Mouse (Mus musculus) heart, embryonic 11.5 days (tissue): ENCODE measurements at regions not wholly inside any gene's neighbourhood (a gene's known extent, or its start where the extent isn't known, plus 50 kb on each side); places are given as distances from the start of the nearest gene placed in this dataset.

Experiments used
- ATAC-seq: fragments of 200-750 bp; cut with Nextera tagmentation; replicated peaks from 2 replicates; pipeline ENCODE4 v1.8.0; 2017; ENCODE audit warnings: moderate library complexity; ENCODE audit not compliant: insufficient number of reproducible peaks, low FRiP score, low TSS enrichment
- H3K27ac ChIP-seq: fragments of 300-500 bp; sonication (generic); 2 replicates; pipeline ENCODE4 v1.5.1; 2014; ENCODE audit warnings: mild to moderate bottlenecking, low read depth, low read length
- H3K27me3 ChIP-seq: fragments of 300-500 bp; sonication (generic); 2 replicates; pipeline ENCODE4 v1.6.1; 2014; ENCODE audit warnings: mild to moderate bottlenecking, low read length, mixed read lengths; ENCODE audit not compliant: control insufficient read depth, insufficient read depth
- H3K36me3 ChIP-seq: fragments of 300-500 bp; sonication (generic); 2 replicates; pipeline ENCODE4 v1.6.1; 2014; ENCODE audit warnings: mild to moderate bottlenecking, low read length, moderate library complexity, mixed read lengths; ENCODE audit not compliant: control insufficient read depth, insufficient read depth
- H3K4me1 ChIP-seq: fragments of 300-500 bp; sonication (generic); 2 replicates; pipeline ENCODE4 v1.6.1; 2014; ENCODE audit warnings: low read length; ENCODE audit not compliant: control insufficient read depth, insufficient read depth
- H3K4me2 ChIP-seq: fragments of 300-500 bp; sonication (generic); 2 replicates; pipeline ENCODE4 v1.6.1; 2014; ENCODE audit warnings: mild to moderate bottlenecking, moderate library complexity
- H3K4me3 ChIP-seq: fragments of 300-500 bp; sonication (generic); 2 replicates; pipeline ENCODE4 v1.5.1; 2014; ENCODE audit warnings: low read depth, low read length
- H3K9ac ChIP-seq: fragments of 300-500 bp; sonication (generic); 2 replicates; pipeline ENCODE4 v1.6.1; 2014; ENCODE audit warnings: mild to moderate bottlenecking, low read depth, low read length, moderate library complexity
- H3K9me3 ChIP-seq: fragments of 300-500 bp; sonication (generic); replicated peaks from 2 replicates; pipeline ENCODE4 v1.6.1; 2016; ENCODE audit warnings: low read length; ENCODE audit not compliant: control insufficient read depth
- WGBS: fragments of 180-500 bp; shearing (Covaris S2); extraction: QIAGEN DNeasy Blood & Tissue Kit; methylation state at CpG from one replicate; pipeline ENCODE4 v1.1.7; 2014; ENCODE audit not compliant: insufficient replicate concordance; 5-methylcytosine and 5-hydroxymethylcytosine counted together

GRCm38 (mm10) chr11:112400069-112400468 lies 382.0 kb upstream of the Sox9 start:
- 91% methylated on average over 3 of the region's 3 CpGs for WGBS
- no peaks in the 10 kb centered on the region for H3K4me1 ChIP-seq
- H3K4me2 ChIP-seq, result no peak overlapping the region
- no peaks in the 10 kb centered on the region for H3K36me3 ChIP-seq
- H3K27me3 ChIP-seq, result no peaks in the 10 kb centered on the region
- H3K4me3 ChIP-seq, result no peak overlapping the region
- H3K9ac ChIP-seq, result no peak overlapping the region
- H3K9me3 ChIP-seq, result no peaks in the 10 kb centered on the region
- H3K27ac ChIP-seq, result no peak overlapping the region
- no peak for ATAC-seq

- Histone ChIP-seq H3K9me3 (no peaks in the 10 kb centered on the region), H3K4me3 (no peak overlapping the region), H3K27me3 (no peaks in the 10 kb centered on the region), H3K4me1 (no peaks in the 10 kb centered on the region), H3K27ac (no peak overlapping the region), H3K36me3 (no peaks in the 10 kb centered on the region), H3K4me2 (no peak overlapping the region), H3K9ac (no peak overlapping the region)
- ATAC-seq, result no peak
- WGBS, result 81% methylated on average over 8 of the region's 8 CpGs
These were observed 374.3 kb upstream of the Sox9 start for GRCm38 (mm10) chr11:112407681-112408080.

- Histone ChIP-seq H3K27ac (no peak overlapping the region), H3K36me3 (no peaks in the 10 kb centered on the region), H3K4me1 (no peaks in the 10 kb centered on the region; the same call in 1 of the 2 replicates), H3K4me3 (no peak overlapping the region), H3K9me3 (no peaks in the 10 kb centered on the region), H3K27me3 (no peaks in the 10 kb centered on the region), H3K4me2 (no peak overlapping the region), H3K9ac (no peak overlapping the region)
- 42% methylated on average over 4 of the region's 4 CpGs for WGBS
- ATAC-seq, result no peak
These were observed 369.6 kb upstream of the Sox9 start for GRCm38 (mm10) chr11:112412434-112412833.

GRCm38 (mm10) chr11:112442639-112443038 lies 339.4 kb upstream of the Sox9 start:
- H3K27me3 ChIP-seq, result no peaks in the 10 kb centered on the region
- no peaks in the 10 kb centered on the region for H3K9me3 ChIP-seq
- H3K4me1 ChIP-seq, result no peaks in the 10 kb centered on the region
- ATAC-seq, result no peak
- H3K4me3 ChIP-seq, result no peak overlapping the region
- no peak overlapping the region for H3K4me2 ChIP-seq
- no peak overlapping the region for H3K27ac ChIP-seq
- no peaks in the 10 kb centered on the region for H3K36me3 ChIP-seq
- 73% methylated on average over 1 of the region's 1 CpGs for WGBS
- H3K9ac ChIP-seq, result no peak overlapping the region

GRCm38 (mm10) chr11:112443890-112444289 lies 338.1 kb upstream of the Sox9 start:
- Histone ChIP-seq H3K4me3 (no peak overlapping the region), H3K9ac (no peak overlapping the region), H3K9me3 (no peaks in the 10 kb centered on the region), H3K27me3 (no peaks in the 10 kb centered on the region), H3K27ac (no peak overlapping the region), H3K36me3 (no peaks in the 10 kb centered on the region), H3K4me1 (no peaks in the 10 kb centered on the region), H3K4me2 (no peak overlapping the region)
- 75% methylated on average over 4 of the region's 4 CpGs for WGBS
- ATAC-seq, result no peak

- Histone ChIP-seq H3K27me3 (no peaks in the 10 kb centered on the region), H3K4me2 (no peak overlapping the region), H3K9me3 (no peaks in the 10 kb centered on the region), H3K4me3 (no peak overlapping the region), H3K4me1 (no peaks in the 10 kb centered on the region), H3K27ac (no peak overlapping the region), H3K36me3 (no peaks in the 10 kb centered on the region), H3K9ac (no peak overlapping the region)
- WGBS, result 64% methylated on average over 5 of the region's 5 CpGs
- ATAC-seq, result no peak
These were observed 332.4 kb upstream of the Sox9 start for GRCm38 (mm10) chr11:112449632-112450031.

GRCm38 (mm10) chr11:112450227-112450626 lies 331.8 kb upstream of the Sox9 start:
- 53% methylated on average over 6 of the region's 6 CpGs for WGBS
- Histone ChIP-seq H3K4me2 (no peak overlapping the region), H3K9me3 (no peaks in the 10 kb centered on the region), H3K27me3 (no peaks in the 10 kb centered on the region), H3K27ac (no peak overlapping the region), H3K4me1 (no peaks in the 10 kb centered on the region), H3K9ac (no peak overlapping the region), H3K4me3 (no peak overlapping the region), H3K36me3 (no peaks in the 10 kb centered on the region)
- ATAC-seq, result no peak

- H3K27ac ChIP-seq, result no peak overlapping the region
- H3K9me3 ChIP-seq, result no peaks in the 10 kb centered on the region
- no peak overlapping the region for H3K9ac ChIP-seq
- H3K27me3 ChIP-seq, result no peaks in the 10 kb centered on the region
- no peaks in the 10 kb centered on the region for H3K36me3 ChIP-seq
- WGBS, result 87% methylated on average over 2 of the region's 2 CpGs
- no peak overlapping the region for H3K4me3 ChIP-seq
- no peak for ATAC-seq
- H3K4me2 ChIP-seq, result no peak overlapping the region
- no peaks in the 10 kb centered on the region for H3K4me1 ChIP-seq
These were observed 323.9 kb upstream of the Sox9 start for GRCm38 (mm10) chr11:112458075-112458474.

DNA sequence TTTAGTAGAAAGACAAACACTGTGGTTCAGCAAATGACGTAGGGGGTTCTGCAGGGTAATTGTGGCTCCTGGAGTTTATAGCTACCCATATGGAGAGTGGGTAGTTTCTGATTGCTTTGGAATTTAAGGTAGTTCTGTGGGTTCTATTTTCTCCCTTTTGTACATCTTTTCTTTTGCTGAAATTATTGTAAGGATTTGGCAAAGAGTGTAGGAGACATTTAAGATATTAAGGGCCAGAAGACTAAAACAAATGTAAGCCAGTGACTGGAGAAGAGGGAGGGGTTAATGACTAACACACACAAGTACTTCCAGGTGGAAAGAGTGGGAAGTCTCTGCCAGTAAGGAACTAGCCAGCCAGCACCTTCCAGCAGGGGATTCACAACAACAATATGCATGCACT lies 318.9 kb upstream of the Sox9 start:
- no peak overlapping the region for H3K4me2 ChIP-seq
- WGBS, result 88% methylated on average over 1 of the region's 1 CpGs
- no peak for ATAC-seq
- no peak overlapping the region for H3K9ac ChIP-seq
- H3K4me3 ChIP-seq, result no peak overlapping the region
- H3K36me3 ChIP-seq, result no peaks in the 10 kb centered on the region
- no peak overlapping the region for H3K27ac ChIP-seq
- H3K27me3 ChIP-seq, result no peaks in the 10 kb centered on the region
- no peaks in the 10 kb centered on the region for H3K4me1 ChIP-seq
- no peaks in the 10 kb centered on the region for H3K9me3 ChIP-seq
